Mouse (Mus musculus): ENCODE results near the gene Cfap97. TPM values are rescaled to one million over a fixed set of nuclear protein-coding genes. Genes with fewer than 3 reads are reported as not detected.

Cfap97 gene
- polyA plus RNA-seq, 1 experiment from 2014 or later = 30.6 TPM

GRCm38 (mm10) chr8:46146173-46146572 is 5.4 kb upstream of the Cfap97 start:
- no peak for DNase-seq
- H3K9me3 ChIP-seq (ENCODE audit: control insufficient read depth, low read length) = no peaks in the 10 kb centered on the region
- WGBS = 57% methylated on average over 3 of the region's 3 CpGs
- H3K36me3 ChIP-seq (ENCODE audit: control insufficient read depth, insufficient read depth, low read length) = no peaks in the 10 kb centered on the region
- H3K4me3 ChIP-seq (replicated peaks; ENCODE audit: low read depth, low read length) = no peak overlapping the region
- no peaks in the 10 kb centered on the region for H3K27me3 ChIP-seq (ENCODE audit: control insufficient read depth, insufficient read depth, low read length)
- H3K27ac ChIP-seq (replicated peaks; ENCODE audit: low read depth, low read length) = no peak overlapping the region
- no peak overlapping the region for H3K9ac ChIP-seq (replicated peaks; ENCODE audit: low read length)
- peaks cover 10% of the 10 kb centered on the region for H3K4me1 ChIP-seq (ENCODE audit: control insufficient read depth, insufficient read depth, low read length)
- H3K4me2 ChIP-seq (ENCODE audit: low read length) = no peak overlapping the region
- ATAC-seq (ENCODE audit: low FRiP score, low TSS enrichment) = no peak

- H3K4me2 ChIP-seq (ENCODE audit: low read length) = no peak overlapping the region
- H3K9me3 ChIP-seq (ENCODE audit: control insufficient read depth, low read length) = no peaks in the 10 kb centered on the region
- WGBS = 91% methylated on average over 6 of the region's 6 CpGs
- H3K36me3 ChIP-seq (ENCODE audit: control insufficient read depth, insufficient read depth, low read length) = no peaks in the 10 kb centered on the region
- no peak overlapping the region for H3K4me3 ChIP-seq (replicated peaks; ENCODE audit: low read depth, low read length)
- H3K27me3 ChIP-seq (ENCODE audit: control insufficient read depth, insufficient read depth, low read length) = peaks cover 7% of the 10 kb centered on the region; the same call in 1 of the 2 replicates
- no peak overlapping the region for H3K9ac ChIP-seq (replicated peaks; ENCODE audit: low read length)
- no peak for ATAC-seq (ENCODE audit: low FRiP score, low TSS enrichment)
- H3K27ac ChIP-seq (replicated peaks; ENCODE audit: low read depth, low read length) = no peak overlapping the region
- peaks cover 11% of the 10 kb centered on the region for H3K4me1 ChIP-seq (ENCODE audit: control insufficient read depth, insufficient read depth, low read length)
- DNase-seq = no peak
These were observed 2.3 kb upstream of the Cfap97 start for GRCm38 (mm10) chr8:46149306-46149705.

DNA sequence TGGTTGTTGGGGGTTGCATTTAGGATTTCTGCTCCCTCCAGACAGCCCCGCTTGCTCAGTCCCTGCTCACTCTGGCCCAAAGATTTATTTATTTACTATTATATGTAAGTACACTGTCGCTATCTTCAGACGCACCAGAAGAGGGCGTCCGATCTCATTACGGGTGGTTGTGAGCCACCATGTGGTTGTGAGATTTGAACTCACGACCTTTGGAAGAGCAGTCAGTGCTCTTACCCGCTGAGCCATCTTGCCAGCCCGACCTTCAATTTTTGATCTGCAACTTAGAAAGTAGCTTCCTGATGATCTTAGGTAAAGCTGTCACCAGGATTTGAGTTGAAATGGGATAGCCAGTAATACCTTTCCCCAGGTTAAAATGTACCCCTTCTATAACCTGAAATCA is 1.8 kb upstream of the Cfap97 start:
- Histone ChIP-seq H3K27me3 (ENCODE audit: control insufficient read depth, insufficient read depth, low read length) (peaks cover 10% of the 10 kb centered on the region; the same call in 1 of the 2 replicates), H3K4me3 (replicated peaks; ENCODE audit: low read depth, low read length) (no peak overlapping the region), H3K4me2 (ENCODE audit: low read length) (no peak overlapping the region), H3K4me1 (ENCODE audit: control insufficient read depth, insufficient read depth, low read length) (peaks cover 11% of the 10 kb centered on the region), H3K36me3 (ENCODE audit: control insufficient read depth, insufficient read depth, low read length) (no peaks in the 10 kb centered on the region), H3K27ac (replicated peaks; ENCODE audit: low read depth, low read length) (no peak overlapping the region), H3K9ac (replicated peaks; ENCODE audit: low read length) (no peak overlapping the region), H3K9me3 (ENCODE audit: control insufficient read depth, low read length) (no peaks in the 10 kb centered on the region)
- ATAC-seq (ENCODE audit: low FRiP score, low TSS enrichment) = no peak
- DNase-seq = no peak
- WGBS = 81% methylated on average over 9 of the region's 9 CpGs

DNA sequence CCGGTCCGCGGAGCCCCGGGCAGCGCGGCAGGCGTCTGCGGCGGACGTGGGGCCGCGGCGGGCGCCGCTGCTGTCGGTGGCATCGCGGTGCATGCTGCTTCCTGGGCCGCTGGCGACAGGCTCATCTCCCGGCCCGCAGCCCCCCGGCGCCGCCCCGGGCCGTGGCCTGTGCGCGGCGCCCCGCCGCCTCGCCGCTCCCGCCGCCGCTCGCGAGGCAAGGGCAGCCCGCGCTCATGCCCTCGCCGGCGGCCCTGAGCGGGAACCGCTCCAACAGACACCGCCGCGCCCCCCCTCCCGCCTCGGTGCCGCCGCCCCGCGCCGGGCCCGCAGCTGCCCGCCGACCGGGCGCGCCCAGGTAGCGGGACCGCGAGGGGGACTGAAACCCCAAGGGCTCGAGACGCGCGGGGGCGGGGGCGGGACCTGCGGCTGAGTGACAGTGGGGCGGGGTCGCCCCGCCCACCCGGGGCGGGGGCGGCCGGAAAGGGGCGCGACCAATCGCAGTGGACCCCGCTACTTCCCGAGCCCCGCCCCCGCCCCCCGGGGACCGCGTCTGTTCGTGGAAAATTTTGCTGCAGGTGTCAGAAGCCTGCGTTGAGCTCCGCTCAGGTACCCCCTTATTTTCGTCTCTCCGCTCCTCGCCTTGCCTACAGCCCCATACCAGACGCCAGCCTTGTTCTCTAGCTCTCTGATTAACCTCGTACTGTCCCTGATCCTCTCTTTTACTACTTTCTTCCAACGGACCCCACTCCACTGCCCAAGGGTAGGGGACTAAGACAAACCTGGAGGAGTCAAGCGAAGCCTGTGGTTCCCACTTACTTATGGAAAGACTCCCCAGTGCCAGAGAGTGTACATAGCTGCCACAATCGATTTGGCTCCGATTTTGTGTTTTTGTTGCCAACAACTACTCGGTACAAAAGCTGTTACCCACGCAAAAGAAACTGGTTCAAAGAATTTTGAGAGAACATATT is 777 bp downstream of the Cfap97 start, which contains the start of gene Snx25:
TSS of gene Snx25 (minus strand) at position 96 of the 968 bp plus-strand sequence.
- Histone ChIP-seq H3K9me3 (ENCODE audit: control insufficient read depth, low read length) (no peaks in the 10 kb centered on the region), H3K36me3 (ENCODE audit: control insufficient read depth, insufficient read depth, low read length) (no peaks in the 10 kb centered on the region), H3K27me3 (ENCODE audit: control insufficient read depth, insufficient read depth, low read length) (peaks cover 10% of the 10 kb centered on the region; the same call in 1 of the 2 replicates), H3K4me3 (replicated peaks; ENCODE audit: low read depth, low read length) (peak within 1 kb of the TSS; percentile 82), H3K9ac (replicated peaks; ENCODE audit: low read length) (peak within 1 kb of the TSS; percentile 81), H3K27ac (replicated peaks; ENCODE audit: low read depth, low read length) (peak within 1 kb of the TSS; percentile 78), H3K4me2 (ENCODE audit: low read length) (peak within 1 kb of the TSS; percentile 85), H3K4me1 (ENCODE audit: control insufficient read depth, insufficient read depth, low read length) (peaks cover 11% of the 10 kb centered on the region)
- ATAC-seq (ENCODE audit: low FRiP score, low TSS enrichment) = peak; percentile 90
- peak; percentile 92 for DNase-seq
- 2% methylated on average over 82 of the region's 103 CpGs for WGBS

DNA sequence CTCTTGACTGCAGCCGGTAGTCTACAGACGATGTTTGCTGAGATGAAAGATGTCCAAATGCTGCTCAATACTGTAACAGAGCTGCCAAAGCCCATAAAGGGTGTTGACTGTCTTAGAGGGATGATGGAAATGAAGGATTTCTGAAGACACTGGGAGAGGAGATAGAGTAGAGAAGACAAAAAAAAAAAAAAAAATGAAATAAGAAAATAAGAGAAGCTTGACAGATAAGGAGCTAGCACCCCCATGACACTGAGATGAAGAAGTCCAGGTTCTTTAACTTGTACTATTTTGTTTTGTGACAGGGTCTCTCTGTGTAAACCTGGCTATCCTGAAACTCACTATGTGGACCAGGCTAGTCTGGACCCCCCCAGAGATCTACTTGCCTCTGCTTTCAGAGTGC is 1.5 kb downstream of the Cfap97 start:
- Histone ChIP-seq H3K36me3 (ENCODE audit: control insufficient read depth, insufficient read depth, low read length) (no peaks in the 10 kb centered on the region), H3K9ac (replicated peaks; ENCODE audit: low read length) (no peak overlapping the region), H3K9me3 (ENCODE audit: control insufficient read depth, low read length) (no peaks in the 10 kb centered on the region), H3K4me1 (ENCODE audit: control insufficient read depth, insufficient read depth, low read length) (peaks cover 11% of the 10 kb centered on the region), H3K4me2 (ENCODE audit: low read length) (peak overlapping the region; percentile 85), H3K4me3 (replicated peaks; ENCODE audit: low read depth, low read length) (no peak overlapping the region; the same call in 1 of the 2 replicates), H3K27me3 (ENCODE audit: control insufficient read depth, insufficient read depth, low read length) (peaks cover 10% of the 10 kb centered on the region; the same call in 1 of the 2 replicates), H3K27ac (replicated peaks; ENCODE audit: low read depth, low read length) (no peak overlapping the region)
- DNase-seq (no peak), ATAC-seq (ENCODE audit: low FRiP score, low TSS enrichment) (no peak)
- 37% methylated on average over 2 of the region's 2 CpGs for WGBS

GRCm38 (mm10) chr8:46162953-46163869 is 11.6 kb downstream of the Cfap97 start:
- Histone ChIP-seq H3K27me3 (ENCODE audit: control insufficient read depth, insufficient read depth, low read length) (no peaks in the 10 kb centered on the region), H3K9me3 (ENCODE audit: control insufficient read depth, low read length) (no peaks in the 10 kb centered on the region), H3K9ac (replicated peaks; ENCODE audit: low read length) (peak overlapping the region; percentile 85), H3K4me1 (ENCODE audit: control insufficient read depth, insufficient read depth, low read length) (peaks cover 14% of the 10 kb centered on the region), H3K4me3 (replicated peaks; ENCODE audit: low read depth, low read length) (peak overlapping the region; percentile 69), H3K4me2 (ENCODE audit: low read length) (peak overlapping the region; percentile 72), H3K36me3 (ENCODE audit: control insufficient read depth, insufficient read depth, low read length) (no peaks in the 10 kb centered on the region), H3K27ac (replicated peaks; ENCODE audit: low read depth, low read length) (peak overlapping the region; percentile 83)
- ATAC-seq (ENCODE audit: low FRiP score, low TSS enrichment) = peak; percentile 97
- DNase-seq = peak; percentile 98
- 2% methylated on average over 77 of the region's 77 CpGs for WGBS

DNA sequence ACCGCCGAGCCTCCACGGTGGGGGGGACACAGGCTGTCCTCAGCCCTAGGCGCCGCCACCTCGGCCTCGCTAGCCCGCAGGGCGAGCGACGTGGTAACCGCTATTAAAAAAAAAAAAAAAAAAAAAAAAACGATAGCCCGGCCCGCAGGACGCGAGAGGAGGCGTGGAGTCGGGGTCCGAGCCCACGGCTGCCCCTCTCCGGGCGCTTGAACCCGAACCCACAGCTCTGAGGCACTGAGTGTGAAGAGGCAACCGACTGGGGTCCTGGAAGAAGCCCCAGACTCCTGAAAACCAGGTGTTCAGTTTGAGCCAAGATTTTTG is 12.3 kb downstream of the Cfap97 start:
- Histone ChIP-seq H3K9ac (replicated peaks; ENCODE audit: low read length) (peak overlapping the region; percentile 85), H3K27me3 (ENCODE audit: control insufficient read depth, insufficient read depth, low read length) (no peaks in the 10 kb centered on the region), H3K9me3 (ENCODE audit: control insufficient read depth, low read length) (no peaks in the 10 kb centered on the region), H3K36me3 (ENCODE audit: control insufficient read depth, insufficient read depth, low read length) (no peaks in the 10 kb centered on the region), H3K27ac (replicated peaks; ENCODE audit: low read depth, low read length) (peak overlapping the region; percentile 83), H3K4me1 (ENCODE audit: control insufficient read depth, insufficient read depth, low read length) (peaks cover 14% of the 10 kb centered on the region), H3K4me2 (ENCODE audit: low read length) (peak overlapping the region; percentile 72), H3K4me3 (replicated peaks; ENCODE audit: low read depth, low read length) (peak overlapping the region; percentile 69)
- 0% methylated on average over 24 of the region's 25 CpGs for WGBS
- no peak for DNase-seq
- 0 out of 2 replicates have a peak, but pooled peaks have one; percentile 16 for ATAC-seq (ENCODE audit: low FRiP score, low TSS enrichment)

DNA sequence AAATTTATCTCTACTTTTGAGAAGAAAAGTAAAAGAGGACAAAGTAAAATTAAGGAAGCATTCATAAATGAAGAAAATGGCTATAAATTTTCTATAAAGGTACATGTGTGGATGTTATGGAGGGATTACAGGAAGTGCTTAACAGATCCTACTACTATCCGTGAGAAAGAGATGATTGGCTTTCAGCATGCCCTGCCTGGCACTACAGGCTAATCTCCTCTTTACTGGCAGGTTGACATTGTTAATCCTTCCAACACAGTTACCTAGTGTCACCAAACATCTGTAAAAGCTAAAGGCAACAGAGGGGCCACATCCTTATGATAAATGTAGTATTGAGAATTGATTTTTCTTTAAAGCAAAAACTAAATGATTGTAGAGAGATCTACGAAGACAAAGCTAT is 22.1 kb downstream of the Cfap97 start:
- Histone ChIP-seq H3K9ac (replicated peaks; ENCODE audit: low read length) (no peak overlapping the region), H3K9me3 (ENCODE audit: control insufficient read depth, low read length) (no peaks in the 10 kb centered on the region), H3K4me3 (replicated peaks; ENCODE audit: low read depth, low read length) (no peak overlapping the region), H3K27ac (replicated peaks; ENCODE audit: low read depth, low read length) (no peak overlapping the region), H3K4me2 (ENCODE audit: low read length) (no peak overlapping the region), H3K36me3 (ENCODE audit: control insufficient read depth, insufficient read depth, low read length) (peaks cover 16% of the 10 kb centered on the region), H3K27me3 (ENCODE audit: control insufficient read depth, insufficient read depth, low read length) (no peaks in the 10 kb centered on the region), H3K4me1 (ENCODE audit: control insufficient read depth, insufficient read depth, low read length) (no peaks in the 10 kb centered on the region)
- DNase-seq (no peak), ATAC-seq (ENCODE audit: low FRiP score, low TSS enrichment) (no peak)
- 77% methylated on average over 2 of the region's 2 CpGs for WGBS

Measured in midbrain, embryonic 14.5 days (tissue).